Mouse (Mus musculus) heart, postnatal 25 days (tissue): ENCODE data around the gene Srd5a1. TPM values are rescaled to one million over a fixed set of nuclear protein-coding genes. Genes with fewer than 3 reads are reported as not detected.

Source experiments
- DNase-seq: peaks from one replicate; pipeline ENCODE4 v3.0.0; 2022; ENCODE audit warnings: low spot score
- intact Hi-C: fragments of 180-260 bp; cut with DNase I; formaldehyde crosslinking; loops from one replicate; pipeline ENCODE4 v1.15.1; 2025
- total RNA-seq, 2 experiments: library from RNA; stranded (reverse); gene quantifications; 2 replicates each; pipeline ENCODE4 v1.2.3; 2021

Srd5a1 gene
- total RNA-seq, 2 experiments from 2014 or later = 1.4 TPM

DNA sequence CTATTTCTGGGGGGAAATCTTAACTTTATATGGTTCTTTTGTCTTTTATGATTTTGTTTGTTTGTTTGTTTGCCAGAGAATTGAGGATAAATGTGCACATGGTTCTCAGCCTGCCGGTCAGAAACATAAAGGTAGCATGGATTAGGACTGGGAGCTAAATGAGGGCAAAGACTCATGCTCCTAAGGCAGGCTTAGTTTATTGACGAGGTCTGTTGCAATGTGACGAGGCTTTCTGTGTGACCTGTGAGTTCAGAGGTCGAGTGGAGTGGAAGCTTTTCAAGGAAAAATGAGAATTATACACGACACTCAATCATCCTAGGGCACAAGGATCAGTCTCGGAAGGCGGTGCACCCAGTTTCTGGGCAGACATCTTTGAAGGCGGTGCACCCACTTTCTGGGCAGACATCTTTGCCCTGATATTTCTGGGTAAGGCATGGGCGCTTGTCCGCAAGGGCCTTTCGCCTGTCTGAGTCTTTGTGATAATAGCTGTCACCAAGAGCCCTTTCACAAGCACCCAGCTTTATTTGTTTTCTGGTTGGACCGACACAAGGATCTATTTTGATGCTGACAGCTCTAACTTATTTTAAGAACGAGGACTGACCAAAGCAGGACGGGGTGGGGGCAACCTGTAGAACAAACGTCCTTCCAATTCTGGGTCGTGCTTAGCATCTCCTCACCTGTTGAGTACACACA lies 63.6 kb downstream of the Srd5a1 start:
- intact Hi-C loops = no loop called here
- DNase-seq = no peak

DNA sequence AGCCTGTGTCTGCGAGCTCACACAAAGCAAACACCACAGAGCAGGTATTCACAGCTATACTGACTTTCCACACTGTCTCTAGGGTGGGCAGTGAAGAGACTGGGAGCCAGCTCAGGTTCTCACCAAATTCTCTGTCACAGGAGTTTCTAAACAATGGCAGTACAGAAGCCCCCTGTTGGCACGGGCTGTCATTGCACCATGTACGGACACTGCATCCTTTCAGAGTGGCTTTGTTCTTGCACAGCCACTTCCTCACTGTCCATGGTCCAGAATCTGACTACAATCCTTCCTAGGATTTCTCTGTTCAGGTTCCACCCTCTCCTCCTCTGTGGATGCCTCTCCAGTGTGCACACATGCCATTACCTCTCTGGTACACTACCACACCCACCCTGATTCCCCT lies 66.2 kb downstream of the Srd5a1 start:
- intact Hi-C loops = loop anchor here (2.0 kb wide), 1 partner anchor 34 kb away; no protein-coding TSS in a partner anchor
- no peak for DNase-seq

DNA sequence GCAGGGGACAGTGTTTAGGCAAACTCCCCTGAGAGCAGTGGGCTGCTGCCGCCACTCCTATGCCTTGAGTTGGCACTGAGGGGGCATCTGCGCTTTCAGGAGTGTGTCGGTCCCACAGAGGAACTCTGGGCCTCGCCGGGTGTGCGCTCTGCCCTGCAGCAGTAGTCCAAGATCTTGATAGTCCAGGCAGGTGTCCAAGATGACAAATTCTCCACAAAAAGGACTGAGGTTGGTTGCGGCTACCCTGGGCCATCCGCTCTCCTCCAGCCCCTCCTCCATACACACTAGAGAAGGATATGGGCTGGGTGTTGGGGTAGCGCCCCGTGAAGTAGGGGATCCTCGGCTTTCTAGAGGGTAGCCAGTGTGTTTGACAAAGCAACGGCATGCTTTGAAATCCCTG lies 67.6 kb downstream of the Srd5a1 start:
- no peak for DNase-seq
- intact Hi-C loops = no loop called here

DNA sequence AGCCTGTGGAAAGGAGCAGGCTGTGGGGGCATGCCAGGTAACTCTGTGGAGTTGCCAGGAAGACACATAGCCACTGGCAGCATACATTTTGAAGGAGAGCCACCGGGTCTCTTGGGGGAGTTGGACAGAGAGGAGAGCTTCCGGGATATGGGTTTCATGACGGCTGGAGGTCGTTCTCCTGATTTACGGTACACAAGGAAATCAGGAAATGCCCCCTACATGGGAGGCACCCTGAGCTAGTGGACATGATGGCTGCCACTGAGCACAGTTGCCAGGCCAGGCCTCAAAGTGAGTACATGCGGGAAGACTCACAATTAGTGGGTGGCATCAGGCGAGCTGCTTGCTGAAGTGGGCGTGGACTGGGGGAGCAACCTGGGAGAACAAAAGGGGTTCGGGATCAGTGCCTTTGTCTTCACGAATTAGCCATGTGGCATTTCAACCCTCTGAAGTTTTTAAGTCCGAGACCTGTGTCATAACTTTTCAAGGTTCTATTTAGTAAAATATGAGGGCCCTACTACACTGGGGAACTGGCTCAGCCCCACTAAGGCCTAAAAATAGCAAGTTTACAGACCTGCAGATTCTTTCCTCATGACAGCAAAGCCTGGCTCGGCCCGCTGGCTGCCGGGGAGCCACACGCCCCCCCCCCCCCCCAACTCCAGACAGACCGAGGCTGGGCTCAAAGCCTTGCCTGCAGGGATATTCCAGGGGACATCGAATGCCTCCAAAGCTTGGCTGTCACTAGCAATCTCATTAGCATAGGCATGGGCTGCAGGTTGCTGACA lies 68.5 kb downstream of the Srd5a1 start:
- DNase-seq = peak; percentile 28
- intact Hi-C loops = no loop called here

DNA sequence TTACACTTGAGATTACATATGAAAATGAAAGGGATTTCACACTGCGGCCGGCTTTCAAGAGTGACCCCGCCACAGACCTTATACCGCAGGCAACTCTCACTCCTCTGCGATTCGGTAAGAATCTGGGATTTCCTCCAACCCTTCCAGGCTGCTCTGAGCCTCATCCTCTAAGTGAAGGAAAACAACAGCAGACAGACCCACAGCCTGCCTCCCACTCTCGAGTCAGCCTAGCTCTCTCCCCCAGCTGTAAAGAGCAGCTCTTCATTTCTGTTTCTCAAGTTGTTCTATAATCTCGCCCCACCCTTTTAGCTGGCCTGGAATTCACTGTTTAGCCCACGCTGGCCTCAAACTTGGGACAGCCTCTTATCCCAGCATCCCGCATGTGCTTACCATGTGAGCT lies 69.5 kb downstream of the Srd5a1 start:
- intact Hi-C loops = no loop called here
- DNase-seq = no peak

DNA sequence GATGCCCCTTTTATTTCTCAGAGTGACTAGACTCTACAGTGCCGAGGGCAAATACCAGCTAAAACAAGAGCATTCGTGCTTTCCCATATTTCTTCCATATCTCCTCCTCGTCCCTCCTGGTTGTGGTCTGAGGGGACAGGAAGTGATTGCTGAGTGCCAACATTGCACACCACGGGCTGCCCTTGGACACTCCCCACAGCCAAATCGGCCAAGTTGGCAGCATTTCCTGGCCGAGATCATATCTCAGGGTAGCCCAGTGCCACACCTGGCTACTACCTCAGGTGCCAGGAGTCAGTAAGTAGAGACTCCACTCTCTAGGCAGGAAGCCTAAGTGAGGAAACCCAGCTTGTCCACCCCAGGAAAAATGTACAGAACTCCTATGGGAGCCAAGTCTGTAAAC lies 70.0 kb downstream of the Srd5a1 start:
- no peak for DNase-seq
- intact Hi-C loops = no loop called here

DNA sequence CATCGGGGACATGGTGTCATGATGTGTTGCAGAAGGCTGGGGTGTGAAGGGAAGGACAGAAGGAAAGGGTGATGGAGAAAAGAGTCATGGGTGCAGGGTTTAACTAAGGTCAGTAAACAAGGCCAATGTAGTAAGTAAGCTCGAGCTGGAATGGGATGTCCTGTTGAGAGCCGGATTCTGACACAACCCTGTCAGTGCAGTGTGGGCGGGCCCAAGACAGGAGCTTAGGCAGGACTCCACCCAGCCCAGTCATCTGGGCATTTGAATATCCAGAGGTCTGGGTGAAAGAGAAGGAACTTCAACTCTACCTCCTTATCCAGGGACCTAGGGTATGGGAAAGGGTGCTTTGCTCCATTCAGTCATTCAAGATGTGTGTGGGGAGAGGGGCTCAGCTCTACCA lies 72.9 kb downstream of the Srd5a1 start:
- intact Hi-C loops = no loop called here
- no peak for DNase-seq

DNA sequence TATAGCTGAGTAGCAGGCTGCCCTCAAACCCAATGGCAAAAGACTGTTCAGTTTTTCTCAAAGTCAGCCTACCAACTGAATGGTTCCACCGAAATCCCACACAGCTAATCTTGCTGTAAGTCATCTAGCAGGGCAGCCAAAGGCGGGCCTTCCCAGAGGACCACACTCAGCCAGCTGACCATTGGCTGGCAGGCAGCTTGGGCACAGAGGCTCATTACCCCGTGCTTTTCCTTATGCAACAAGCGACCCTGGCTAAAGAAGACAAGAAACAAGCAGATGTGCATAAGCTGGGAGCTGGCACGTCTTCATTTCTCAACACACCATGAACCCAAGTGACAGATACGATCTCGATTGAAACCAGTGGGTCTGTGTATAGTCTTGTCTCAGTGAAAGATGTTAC lies 73.9 kb downstream of the Srd5a1 start:
- intact Hi-C loops = no loop called here
- no peak for DNase-seq

DNA sequence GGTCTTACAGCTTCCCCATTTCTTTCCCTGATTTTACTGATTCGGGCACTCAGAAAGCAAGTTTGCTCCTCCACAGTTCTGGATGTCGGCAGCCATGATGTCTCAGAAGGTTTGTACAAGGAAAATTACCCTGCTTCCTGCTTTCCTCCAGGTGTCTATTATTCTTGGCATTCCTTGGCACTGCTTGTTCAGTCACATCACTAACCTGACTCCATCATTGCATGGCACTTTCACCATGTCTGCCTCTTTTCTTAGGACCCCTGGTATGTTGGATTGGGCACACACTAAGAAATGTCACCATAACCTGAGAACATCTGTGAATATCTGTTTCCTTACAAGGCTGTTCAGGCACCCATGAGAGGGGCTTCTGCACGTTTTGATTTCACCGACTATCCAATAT lies 75.2 kb downstream of the Srd5a1 start:
- intact Hi-C loops = no loop called here

DNA sequence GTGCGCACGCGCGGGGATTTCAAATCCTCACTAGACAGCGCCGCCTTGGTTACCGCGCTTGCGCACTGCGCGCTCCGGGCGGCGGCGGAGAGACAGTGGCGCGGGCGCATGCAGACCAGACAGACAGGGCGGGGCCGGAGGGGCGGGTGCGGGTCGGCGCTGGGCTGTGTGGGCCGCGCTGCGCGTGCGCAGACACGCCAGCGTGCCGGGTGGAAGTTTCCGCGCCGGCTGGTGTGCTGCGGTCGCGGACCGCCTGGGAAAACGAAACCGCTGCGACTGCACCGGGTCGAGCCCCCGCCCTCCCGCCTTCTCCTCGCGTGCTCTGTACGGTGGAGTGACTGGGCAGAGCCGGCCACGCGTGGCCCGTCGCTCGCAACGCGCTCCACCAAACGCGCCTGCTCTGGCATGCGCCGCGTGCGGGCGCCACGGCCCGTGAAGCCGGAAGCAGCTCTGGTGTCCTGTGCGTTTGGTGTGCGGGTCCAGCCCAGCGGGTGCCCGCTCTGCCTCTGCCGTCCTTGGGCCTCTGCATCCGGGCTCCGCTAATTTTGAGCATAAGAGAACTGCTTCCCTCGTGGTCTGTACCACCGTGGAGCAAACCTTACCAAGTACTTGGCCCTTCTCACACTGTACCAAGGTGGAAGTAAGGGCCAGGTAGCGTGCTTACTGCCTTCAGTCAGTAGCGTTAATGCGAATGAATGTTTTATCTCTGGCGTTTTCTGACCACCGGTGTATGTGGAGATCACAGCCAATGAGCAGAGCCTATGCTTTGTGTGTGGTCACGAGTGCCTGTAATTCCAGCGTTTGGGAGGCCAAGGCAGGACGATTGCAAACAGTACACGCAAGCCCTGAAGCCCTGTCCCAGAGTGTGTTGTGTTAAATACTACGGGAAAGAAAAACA lies 76.3 kb downstream of the Srd5a1 start:
- intact Hi-C loops = loop anchor here (5.0 kb wide), 2 partner anchors 77 to 277 kb away; partner anchors contain the start of gene Srd5a1
- DNase-seq = peak; percentile 97

More for the DNA sequence above, 75.2 kb downstream of the Srd5a1 start:
- no peak for DNase-seq

DNA sequence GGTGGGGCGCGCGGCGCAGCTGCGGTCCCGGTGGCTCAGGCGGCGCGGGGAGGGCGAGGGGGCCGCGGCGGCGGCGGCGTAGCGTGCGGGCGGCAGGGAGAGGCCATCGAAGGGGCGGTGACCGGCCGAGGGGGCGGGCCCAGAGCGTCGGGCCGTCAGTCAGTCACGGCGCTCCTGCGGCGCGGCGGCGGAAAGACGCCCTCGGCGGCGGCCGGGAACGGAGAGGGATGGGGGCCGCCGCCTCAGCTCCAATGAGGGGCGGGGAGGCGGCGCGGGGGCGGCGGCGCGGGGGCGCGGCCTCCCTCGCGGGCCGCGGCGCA lies 76.9 kb downstream of the Srd5a1 start, which contains the start of gene Tent4a:
TSS of gene Tent4a (minus strand) at position 284 of the 320 bp plus-strand sequence.
- intact Hi-C loops = loop anchor here (5.0 kb wide), 2 partner anchors 78 to 278 kb away; partner anchors contain the start of gene Srd5a1
- no peak for DNase-seq

DNA sequence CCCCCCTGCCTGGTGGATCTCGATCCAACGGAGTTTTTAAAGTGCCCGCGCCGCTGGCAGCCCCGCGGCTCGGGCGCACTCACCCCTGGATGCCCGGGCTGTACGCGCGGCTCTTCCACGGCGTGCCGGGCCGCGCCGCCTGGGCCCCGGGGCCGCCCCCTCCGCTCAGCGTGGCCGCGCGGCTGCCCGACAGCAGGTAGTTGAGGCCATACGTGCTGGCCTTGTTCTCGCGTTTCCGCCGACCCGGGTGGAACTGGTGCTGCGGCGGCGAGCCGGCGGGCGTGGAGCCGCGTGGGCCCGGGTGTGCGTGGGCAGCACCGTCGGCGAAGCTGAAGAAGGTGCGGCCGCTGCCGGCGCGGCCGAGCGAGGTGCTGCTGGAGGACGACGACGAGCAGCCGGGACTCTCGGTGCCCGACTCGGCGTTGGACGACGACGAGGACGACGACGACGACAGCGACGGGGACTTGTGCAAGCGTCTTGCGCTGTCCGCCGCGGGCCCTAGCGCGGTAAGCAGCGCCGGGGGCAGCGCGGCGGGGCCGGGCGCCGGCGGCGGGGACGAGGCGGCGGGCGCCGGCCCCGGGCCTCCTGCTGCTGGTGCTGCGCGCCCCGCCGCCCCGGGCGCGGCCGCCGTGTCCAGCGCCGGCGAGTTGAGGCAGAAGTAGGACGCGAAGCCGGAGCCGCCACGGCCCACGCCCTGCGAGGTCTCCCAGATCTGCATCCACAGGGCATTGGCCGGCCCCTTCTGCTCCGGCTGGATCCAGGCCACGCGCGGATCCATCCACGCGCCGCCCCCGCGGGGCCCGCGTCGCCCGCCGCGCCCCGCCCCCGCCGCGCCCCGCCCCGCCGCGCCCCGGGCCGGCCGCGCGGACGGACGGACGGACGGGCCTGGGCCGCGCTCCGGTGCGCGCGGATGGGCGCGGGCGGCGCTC lies 77.6 kb downstream of the Srd5a1 start, which contains the start of gene Nsun2:
TSS of gene Nsun2 (plus strand) at position 342 of the 929 bp plus-strand sequence.
- intact Hi-C loops = loop anchor here (1.0 to 5.0 kb wide), 3 partner anchors 24 to 279 kb away; partner anchors contain the start of gene Srd5a1
- peak; percentile 44 for DNase-seq

DNA sequence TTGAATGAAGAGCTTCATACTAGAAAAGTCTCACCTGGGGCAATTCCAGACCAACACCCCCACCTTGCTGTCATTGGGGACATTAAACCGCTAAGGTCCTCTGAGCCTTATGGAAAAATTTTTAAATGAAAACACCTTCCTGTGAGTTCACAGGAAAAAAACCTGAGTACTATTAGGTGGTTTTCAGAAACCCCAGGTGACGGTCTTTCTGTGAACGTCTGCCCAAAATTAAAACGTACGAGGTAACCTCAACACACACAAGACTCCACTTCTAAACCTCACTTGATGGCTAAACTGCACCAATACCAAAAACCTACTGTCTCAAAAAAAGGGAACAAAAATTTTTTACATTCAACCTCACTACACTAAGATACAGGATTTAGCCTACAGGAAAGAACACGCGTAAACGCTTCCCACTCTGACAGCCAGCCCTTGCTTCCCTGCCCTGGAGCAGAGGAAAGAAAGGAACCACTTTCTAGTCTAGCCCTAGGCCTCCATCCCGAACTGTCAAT lies 78.3 kb downstream of the Srd5a1 start:
- DNase-seq = no peak
- intact Hi-C loops = loop anchor here (1.0 to 5.0 kb wide), 3 partner anchors 24 to 279 kb away; partner anchors contain the start of gene Srd5a1

DNA sequence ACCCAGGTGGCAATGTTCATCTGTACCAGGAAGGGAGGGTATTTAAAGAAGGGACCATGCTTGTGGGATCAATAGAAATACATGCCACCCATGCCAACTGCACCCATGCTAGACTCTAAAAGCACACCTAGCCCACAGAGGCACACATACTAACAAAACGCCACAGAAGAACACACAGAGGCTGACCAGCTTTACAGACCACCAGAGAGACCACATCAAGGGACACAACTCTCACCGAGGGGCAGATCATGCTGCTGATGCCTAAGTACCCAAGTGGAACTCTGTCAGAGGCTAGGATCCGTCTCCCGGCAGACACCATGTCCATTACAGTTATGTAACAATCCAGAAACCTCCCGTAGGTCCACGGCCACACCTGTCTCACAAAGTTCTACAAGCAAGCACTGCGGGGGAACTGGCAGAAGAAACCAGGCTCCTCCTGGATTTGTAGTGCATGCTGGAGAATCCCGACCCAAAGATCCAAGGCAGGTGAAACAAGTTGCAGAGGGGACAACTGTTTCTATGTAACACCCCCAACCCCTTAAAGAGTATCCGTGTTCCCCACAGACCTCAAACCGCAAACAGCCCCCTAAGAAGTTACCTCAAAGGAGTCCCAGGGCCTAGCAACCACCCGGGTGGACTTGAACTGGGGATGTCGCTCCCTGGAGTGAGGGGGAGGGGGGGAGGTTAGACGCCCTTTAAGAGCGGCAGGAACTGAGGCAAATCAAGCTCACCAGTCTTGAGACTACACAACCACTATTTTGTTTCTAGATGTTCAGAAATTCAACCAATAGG lies 78.9 kb downstream of the Srd5a1 start:
- intact Hi-C loops = loop anchor here (5.0 kb wide), 2 partner anchors 80 to 280 kb away; partner anchors contain the start of gene Srd5a1

DNA sequence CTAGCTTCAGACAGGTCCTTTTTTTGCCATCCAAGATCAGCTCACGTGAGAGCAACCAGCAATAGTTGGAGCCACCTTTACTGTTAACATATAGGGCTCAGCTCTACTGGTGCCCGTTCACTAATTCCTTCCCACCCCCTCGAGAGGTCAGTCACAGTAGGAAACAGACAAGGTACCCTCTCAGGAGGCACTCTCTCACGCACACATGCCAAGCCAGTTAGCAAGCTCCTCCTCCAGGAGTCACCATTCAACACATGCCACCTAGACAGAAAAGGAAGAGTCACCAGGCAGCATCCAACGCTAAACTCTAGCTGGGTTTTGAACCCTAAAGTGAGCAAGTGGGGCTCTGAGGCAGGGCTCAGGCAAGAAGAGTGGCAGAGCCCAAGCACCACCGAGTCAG lies 79.8 kb downstream of the Srd5a1 start:
- intact Hi-C loops = loop anchor here (5.0 kb wide), 2 partner anchors 81 to 281 kb away; partner anchors contain the start of gene Srd5a1

More for the DNA sequence above, 78.9 kb downstream of the Srd5a1 start:
- no peak for DNase-seq

DNA sequence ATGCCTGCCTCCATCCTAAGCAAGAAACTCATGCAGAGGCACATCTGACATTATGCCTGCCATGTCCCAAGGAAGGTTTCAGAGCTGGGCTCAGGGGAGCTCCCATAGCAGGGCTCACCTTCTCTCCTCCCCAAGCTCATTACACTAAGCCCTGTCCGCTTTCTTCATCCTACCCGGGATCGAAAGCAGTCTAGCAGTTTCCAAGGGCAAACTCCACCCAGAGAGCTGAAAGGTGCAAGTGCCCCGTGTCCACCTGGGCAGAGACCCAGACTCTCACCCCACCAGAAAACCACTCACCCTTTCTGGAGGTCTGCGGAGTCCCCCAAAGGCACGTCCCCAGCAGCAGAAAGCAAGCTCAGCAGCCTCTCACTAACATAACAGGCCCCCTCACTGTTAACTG lies 80.3 kb downstream of the Srd5a1 start:
- DNase-seq = no peak
- intact Hi-C loops = loop anchor here (5.0 kb wide), 2 partner anchors 81 to 281 kb away; partner anchors contain the start of gene Srd5a1

More for the DNA sequence above, 79.8 kb downstream of the Srd5a1 start:
- DNase-seq = no peak

DNA sequence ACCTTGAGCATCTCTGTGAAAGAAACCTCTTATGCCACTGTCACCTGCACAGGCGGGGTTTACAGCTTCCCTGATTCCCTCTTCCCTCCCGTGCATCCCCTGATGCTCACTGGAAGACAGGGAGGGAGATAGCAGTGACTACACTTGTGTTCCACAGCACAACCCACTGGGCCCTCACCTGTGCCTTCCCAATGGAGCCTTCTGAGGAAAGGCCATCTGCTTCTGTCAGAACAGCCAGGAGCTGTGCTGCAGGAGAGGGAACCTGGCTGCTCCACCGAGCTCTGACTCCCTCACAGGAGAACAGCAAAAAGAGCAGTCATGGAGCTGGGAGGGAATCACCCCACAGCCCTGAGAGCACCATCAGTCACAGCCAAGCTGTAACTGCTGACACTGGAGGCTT lies 81.1 kb downstream of the Srd5a1 start:
- DNase-seq = no peak

DNA sequence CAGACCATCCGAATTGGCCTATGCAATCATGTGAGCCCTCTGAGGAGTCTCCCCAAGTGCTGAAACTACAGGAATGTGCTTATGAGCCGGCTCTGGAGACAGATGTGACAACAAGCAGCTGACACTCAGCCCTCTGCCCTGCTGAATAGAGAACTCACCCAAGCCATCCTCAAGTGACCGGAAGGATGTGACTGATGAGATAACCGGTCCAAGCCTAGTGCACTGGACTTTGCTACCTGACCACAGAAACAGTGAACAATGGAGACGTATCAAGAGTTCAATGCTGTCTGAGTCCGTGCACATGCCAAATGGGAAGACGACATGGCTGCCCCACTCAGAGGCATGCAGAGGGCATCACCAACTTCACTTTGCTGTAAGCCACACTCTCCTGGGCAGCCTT lies 82.7 kb downstream of the Srd5a1 start:
- intact Hi-C loops = no loop called here

More for the DNA sequence above, 81.1 kb downstream of the Srd5a1 start:
- intact Hi-C loops = loop anchor here (5.0 kb wide), 2 partner anchors 82 to 282 kb away; partner anchors contain the start of gene Srd5a1

More for the DNA sequence above, 82.7 kb downstream of the Srd5a1 start:
- no peak for DNase-seq
